Mouse (Mus musculus): ENCODE measurements around the gene Dnah7b. TPM values are rescaled to one million over a fixed set of nuclear protein-coding genes. Genes with fewer than 3 reads are reported as not detected.
"Not testable (repeated sequence)": the region's sequence is repeated elsewhere in the genome, so short reads cannot be mapped to it uniquely, and the experiment has no call there.

The Dnah7b gene
- polyA plus RNA-seq, 1 experiment, result under 0.01 TPM

DNA sequence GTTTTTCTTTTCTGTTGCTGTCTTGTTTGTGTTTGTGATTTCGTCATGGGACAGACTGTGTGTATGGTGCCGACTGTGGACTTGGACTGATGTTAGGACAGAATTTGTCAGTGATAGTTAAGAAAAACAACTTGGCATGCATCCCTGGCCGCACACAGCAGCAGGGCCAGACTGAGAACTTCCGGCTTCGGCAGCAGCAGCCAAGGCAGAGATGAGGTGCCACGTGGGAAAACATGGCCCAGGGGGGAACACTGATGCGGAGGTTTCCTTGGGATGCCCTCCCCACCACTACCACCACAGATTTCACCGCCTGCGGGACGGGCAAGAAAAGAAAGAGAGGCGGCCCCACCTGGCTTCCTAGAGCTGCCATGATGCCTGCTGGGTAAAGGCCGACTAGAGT is 205.8 kb downstream of the Dnah7b start:
- no peak overlapping the region for H3K4me2 ChIP-seq (ENCODE audit: low read depth)
- H3K36me3 ChIP-seq (ENCODE audit: control insufficient read depth, insufficient read depth), result no peaks in the 10 kb centered on the region
- no peak overlapping the region for H3K4me3 ChIP-seq
- TF ChIP-seq TCF12 (IDR thresholded peaks at IDR 0.05; ENCODE audit: insufficient read depth, poor library complexity, severe bottlenecking), result no peak
- no peak for TF ChIP-seq SRF (IDR thresholded peaks at IDR 0.05; ENCODE audit: control insufficient read depth, insufficient read length, low read depth)
- no peak for TF ChIP-seq REST (IDR thresholded peaks at IDR 0.05; ENCODE audit: insufficient read depth, insufficient read length)
- TF ChIP-seq MYOG (IDR thresholded peaks at IDR 0.05; ENCODE audit: control insufficient read depth in 1 of 3, insufficient read depth in 1 of 3, insufficient read length in 2 of 3, low read depth in 2 of 3), result no peak
- no peak for TF ChIP-seq POLR2AphosphoS2 (IDR thresholded peaks at IDR 0.05; ENCODE audit: insufficient read length, low read depth)
- TF ChIP-seq TCF3 (IDR thresholded peaks at IDR 0.05; ENCODE audit: insufficient read length, low read depth), result no peak
- no peak for TF ChIP-seq CEBPB (IDR thresholded peaks at IDR 0.05; ENCODE audit: insufficient read depth, poor library complexity, severe bottlenecking)
- TF ChIP-seq MAX (IDR thresholded peaks at IDR 0.05; ENCODE audit: low read depth), result no peak
- TF ChIP-seq MYOD1 (IDR thresholded peaks at IDR 0.05; ENCODE audit: control insufficient read depth in 1 of 3, insufficient read length in 2 of 3, low read depth in 2 of 3), result no peak
- no peak for TF ChIP-seq E2F4 (IDR thresholded peaks at IDR 0.05; ENCODE audit: insufficient read depth)
- no peaks in the 10 kb centered on the region for H3K27me3 ChIP-seq (ENCODE audit: control insufficient read depth, insufficient read depth, insufficient read length)
- no peaks in the 10 kb centered on the region for H3K79me2 ChIP-seq (ENCODE audit: control insufficient read depth, insufficient read depth)
- H3ac ChIP-seq (ENCODE audit: control insufficient read depth, insufficient read length), result no peak overlapping the region

GRCm38 (mm10) chr1:46278057-46278910 is 212.2 kb downstream of the Dnah7b start:
- H3ac ChIP-seq (ENCODE audit: control insufficient read depth, insufficient read length), result not testable (repeated sequence)

DNA sequence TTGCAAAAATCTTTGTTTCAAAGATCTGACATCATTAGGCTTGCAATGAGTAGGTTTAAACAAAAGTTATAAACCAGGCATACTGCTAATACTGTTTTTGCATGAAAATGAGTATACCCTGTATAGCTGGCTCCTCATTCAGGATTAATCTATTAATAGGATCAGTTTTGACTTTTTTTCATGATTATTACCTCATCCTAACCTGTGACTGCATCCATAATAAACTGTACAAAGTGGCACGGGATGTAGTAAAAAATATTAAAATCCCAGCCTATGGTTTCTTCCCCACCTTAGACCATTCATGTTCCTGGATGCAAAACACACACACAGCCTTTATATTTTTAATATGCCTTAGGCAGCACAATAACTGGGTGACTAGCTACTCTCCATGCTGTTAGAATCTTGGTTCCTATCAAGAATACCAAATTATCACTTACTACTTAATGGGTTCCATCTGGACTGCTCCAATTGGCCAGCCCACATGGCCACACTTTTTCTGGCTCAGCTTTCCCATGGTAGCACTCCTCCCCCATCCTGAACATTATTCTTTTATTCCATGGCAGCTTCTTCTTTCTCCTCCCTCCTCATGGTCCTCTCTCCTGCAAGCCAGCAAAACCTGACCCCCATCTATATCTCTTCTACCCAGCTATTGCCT is 212.9 kb downstream of the Dnah7b start:
- not testable (repeated sequence) for H3K4me2 ChIP-seq (ENCODE audit: low read depth); H3K4me3 ChIP-seq; H3K79me2 ChIP-seq (ENCODE audit: control insufficient read depth, insufficient read depth); H3ac ChIP-seq (ENCODE audit: control insufficient read depth, insufficient read length); H3K27me3 ChIP-seq (ENCODE audit: control insufficient read depth, insufficient read depth, insufficient read length); H3K36me3 ChIP-seq (ENCODE audit: control insufficient read depth, insufficient read depth)

More at GRCm38 (mm10) chr1:46278057-46278910, 212.2 kb downstream of the Dnah7b start:
- not testable (repeated sequence) for H3K4me3 ChIP-seq; H3K36me3 ChIP-seq (ENCODE audit: control insufficient read depth, insufficient read depth); H3K27me3 ChIP-seq (ENCODE audit: control insufficient read depth, insufficient read depth, insufficient read length); H3K4me2 ChIP-seq (ENCODE audit: low read depth); H3K79me2 ChIP-seq (ENCODE audit: control insufficient read depth, insufficient read depth)

GRCm38 (mm10) chr1:46294451-46294850 is 228.3 kb downstream of the Dnah7b start:
- H3K4me3 ChIP-seq; H3ac ChIP-seq (ENCODE audit: control insufficient read depth, insufficient read length); H3K4me2 ChIP-seq (ENCODE audit: low read depth); H3K79me2 ChIP-seq (ENCODE audit: control insufficient read depth, insufficient read depth); H3K27me3 ChIP-seq (ENCODE audit: control insufficient read depth, insufficient read depth, insufficient read length); H3K36me3 ChIP-seq (ENCODE audit: control insufficient read depth, insufficient read depth): not testable (repeated sequence)

GRCm38 (mm10) chr1:46325942-46326341 is 259.8 kb downstream of the Dnah7b start:
- not testable (repeated sequence) for H3K27me3 ChIP-seq (ENCODE audit: control insufficient read depth, insufficient read depth, insufficient read length); H3K36me3 ChIP-seq (ENCODE audit: control insufficient read depth, insufficient read depth); H3K79me2 ChIP-seq (ENCODE audit: control insufficient read depth, insufficient read depth); H3ac ChIP-seq (ENCODE audit: control insufficient read depth, insufficient read length); H3K4me2 ChIP-seq (ENCODE audit: low read depth); H3K4me3 ChIP-seq

- not testable (repeated sequence) for H3K36me3 ChIP-seq (ENCODE audit: control insufficient read depth, insufficient read depth); H3K4me3 ChIP-seq
Measured at GRCm38 (mm10) chr1:46345301-46345700, 279.2 kb downstream of the Dnah7b start.

GRCm38 (mm10) chr1:46380641-46381040 is 314.5 kb downstream of the Dnah7b start:
- H3K27me3 ChIP-seq (ENCODE audit: control insufficient read depth, insufficient read depth, insufficient read length); H3K36me3 ChIP-seq (ENCODE audit: control insufficient read depth, insufficient read depth); H3K79me2 ChIP-seq (ENCODE audit: control insufficient read depth, insufficient read depth); H3ac ChIP-seq (ENCODE audit: control insufficient read depth, insufficient read length); H3K4me3 ChIP-seq; H3K4me2 ChIP-seq (ENCODE audit: low read depth): not testable (repeated sequence)

More at GRCm38 (mm10) chr1:46345301-46345700, 279.2 kb downstream of the Dnah7b start:
- not testable (repeated sequence) for H3K27me3 ChIP-seq (ENCODE audit: control insufficient read depth, insufficient read depth, insufficient read length); H3ac ChIP-seq (ENCODE audit: control insufficient read depth, insufficient read length); H3K4me2 ChIP-seq (ENCODE audit: low read depth); H3K79me2 ChIP-seq (ENCODE audit: control insufficient read depth, insufficient read depth)

- H3ac ChIP-seq (ENCODE audit: control insufficient read depth, insufficient read length); H3K79me2 ChIP-seq (ENCODE audit: control insufficient read depth, insufficient read depth); H3K4me2 ChIP-seq (ENCODE audit: low read depth); H3K4me3 ChIP-seq; H3K27me3 ChIP-seq (ENCODE audit: control insufficient read depth, insufficient read depth, insufficient read length); H3K36me3 ChIP-seq (ENCODE audit: control insufficient read depth, insufficient read depth): not testable (repeated sequence)
Measured at GRCm38 (mm10) chr1:46394681-46395297, 328.7 kb downstream of the Dnah7b start.

Data from myocyte (in vitro differentiated cells).